Mouse (Mus musculus) embryo, embryonic 10 days (tissue): ENCODE data around the gene Pigu.

Experiments
- DNase-seq: peaks from one replicate; pipeline ENCODE4 v3.0.0-alpha.2; 2015; ENCODE audit warnings: low spot score

The Pigu gene

GRCm38 (mm10) chr2:155287456-155288250 is 69.6 kb downstream of the Pigu start:
- no peak for DNase-seq

GRCm38 (mm10) chr2:155285744-155286143 is 71.5 kb downstream of the Pigu start:
- no peak for DNase-seq

- DNase-seq = no peak
Observed at GRCm38 (mm10) chr2:155284647-155285046, 72.6 kb downstream of the Pigu start.

GRCm38 (mm10) chr2:155283793-155284192 is 73.4 kb downstream of the Pigu start:
- DNase-seq = no peak

GRCm38 (mm10) chr2:155280116-155280515 is 77.1 kb downstream of the Pigu start:
- no peak for DNase-seq

- DNase-seq = no peak
Observed at GRCm38 (mm10) chr2:155279163-155279562, 78.1 kb downstream of the Pigu start.

- DNase-seq = no peak
Observed at GRCm38 (mm10) chr2:155278361-155278760, 78.9 kb downstream of the Pigu start.

- DNase-seq = no peak
Observed at GRCm38 (mm10) chr2:155277721-155278120, 79.5 kb downstream of the Pigu start.

- DNase-seq = peak; percentile 60
Observed at GRCm38 (mm10) chr2:155276621-155277175, 80.5 kb downstream of the Pigu start.

GRCm38 (mm10) chr2:155276195-155276594 is 81.0 kb downstream of the Pigu start, which contains the start of gene Map1lc3a:
TSS of gene Map1lc3a (plus strand) at chr2:155276297.
- DNase-seq = peak; percentile 96

- no peak for DNase-seq
Observed at GRCm38 (mm10) chr2:155273603-155274002, 83.6 kb downstream of the Pigu start.

GRCm38 (mm10) chr2:155272396-155273170 is 84.6 kb downstream of the Pigu start:
- peak; percentile 19 for DNase-seq

- DNase-seq = peak; percentile 14
Observed at GRCm38 (mm10) chr2:155271957-155272356, 85.3 kb downstream of the Pigu start.

GRCm38 (mm10) chr2:155266896-155267295 is 90.3 kb downstream of the Pigu start:
- no peak for DNase-seq

GRCm38 (mm10) chr2:155265526-155265925 is 91.7 kb downstream of the Pigu start:
- DNase-seq = no peak

- no peak for DNase-seq
Observed at GRCm38 (mm10) chr2:155249588-155249987, 107.6 kb downstream of the Pigu start.

GRCm38 (mm10) chr2:155248718-155249117 is 108.5 kb downstream of the Pigu start:
- no peak for DNase-seq

GRCm38 (mm10) chr2:155248206-155248605 is 109.0 kb downstream of the Pigu start:
- DNase-seq = no peak

GRCm38 (mm10) chr2:155246231-155246630 is 111.0 kb downstream of the Pigu start:
- DNase-seq = no peak

GRCm38 (mm10) chr2:155242296-155242855 is 114.9 kb downstream of the Pigu start:
- DNase-seq = no peak

GRCm38 (mm10) chr2:155240915-155241314 is 116.3 kb downstream of the Pigu start:
- DNase-seq = peak; percentile 14

- DNase-seq = peak; percentile 11
Observed at GRCm38 (mm10) chr2:155237276-155237675, 120.0 kb downstream of the Pigu start.
